Mouse (Mus musculus) hindbrain, postnatal 0 days (tissue): ENCODE data around the gene Klrd1. TPM values are rescaled to one million over a fixed set of nuclear protein-coding genes. Genes with fewer than 3 reads are reported as not detected.
"Not testable (repeated sequence)": the region's sequence is repeated elsewhere in the genome, so short reads cannot be mapped to it uniquely, and the experiment has no call there.

Experiments
- ATAC-seq: fragments of 200-750 bp; cut with Nextera tagmentation; 2 replicates; pipeline ENCODE4 v1.8.0; 2017; ENCODE audit warnings: mild to moderate bottlenecking, moderate TSS enrichment, moderate library complexity
- DNase-seq: peaks from one replicate; pipeline ENCODE4 v3.0.0-alpha.2; 2015; ENCODE audit warnings: low spot score
- H3K27ac ChIP-seq: fragments of 300-500 bp; sonication (generic); 2 replicates; pipeline ENCODE4 v1.5.1; 2014; ENCODE audit warnings: mild to moderate bottlenecking
- H3K27me3 ChIP-seq: fragments of 300-500 bp; sonication (generic); 2 replicates; pipeline ENCODE4 v1.6.1; 2014; ENCODE audit warnings: low read length, mixed read lengths; ENCODE audit not compliant: insufficient read depth
- H3K36me3 ChIP-seq: fragments of 300-500 bp; sonication (generic); 2 replicates; pipeline ENCODE4 v1.6.1; 2014; ENCODE audit warnings: low read length, mixed read lengths; ENCODE audit not compliant: insufficient read depth
- H3K4me1 ChIP-seq: fragments of 300-500 bp; sonication (generic); 2 replicates; pipeline ENCODE4 v1.6.1; 2014; ENCODE audit warnings: antibody characterized with exemption, low read length, mixed read lengths; ENCODE audit not compliant: insufficient read depth
- H3K4me2 ChIP-seq: fragments of 300-500 bp; sonication (generic); 2 replicates; pipeline ENCODE4 v1.6.1; 2014; ENCODE audit warnings: low read depth, mild to moderate bottlenecking, low read length, moderate library complexity, mixed read lengths
- H3K4me3 ChIP-seq: fragments of 300-500 bp; sonication (generic); 2 replicates; pipeline ENCODE4 v1.5.1; 2014; ENCODE audit warnings: low read length
- H3K9ac ChIP-seq: fragments of 300-500 bp; sonication (generic); replicated peaks from 2 replicates; pipeline ENCODE4 v1.6.1; 2014; ENCODE audit warnings: mild to moderate bottlenecking, low read length, moderate library complexity, mixed read lengths
- H3K9me3 ChIP-seq: fragments of 300-500 bp; sonication (generic); 2 replicates; pipeline ENCODE4 v1.6.1; 2016; ENCODE audit warnings: low read length, mixed read lengths
- CTCF ChIP-seq: IDR thresholded peaks from 2 replicates; pipeline ENCODE4 v1.5.1; 2016; ENCODE audit warnings: antibody characterized with exemption, control low read depth, low read depth
- WGBS: fragments of 180-500 bp; shearing (Covaris S2); extraction: QIAGEN DNeasy Blood & Tissue Kit; methylation state at CpG from one replicate; pipeline ENCODE4 v1.1.7; 2014; 5-methylcytosine and 5-hydroxymethylcytosine counted together
- polyA plus RNA-seq: library from polyadenylated mRNA; unstranded; fragments of >200 nt; fragmentation: Nextera tagmentation; extraction: Ambion mirVana; gene quantifications from 2 replicates; pipeline ENCODE4 v1.2.1, GENCODE M21; 2015
- total RNA-seq: library from RNA; depleted of rRNA; stranded (reverse); fragments of >200 nt; gene quantifications from 2 replicates; pipeline ENCODE4 v1.2.3, GENCODE M21; 2014; rRNA removed

Gene Klrd1
- total and polyA plus RNA-seq, 2 experiments from 2014 or later: not detected

- H3K9ac ChIP-seq: no peak overlapping the region
- DNase-seq (no peak), ATAC-seq (no peak)
- H3K36me3 ChIP-seq: no peaks in the 10 kb centered on the region
- WGBS: 79% methylated on average over 4 of the region's 4 CpGs
- H3K27ac ChIP-seq: no peak overlapping the region
- no peak for TF ChIP-seq CTCF
- H3K27me3 ChIP-seq: no peaks in the 10 kb centered on the region
- no peaks in the 10 kb centered on the region for H3K9me3 ChIP-seq
- no peak overlapping the region for H3K4me2 ChIP-seq
- H3K4me3 ChIP-seq: no peak overlapping the region
- no peaks in the 10 kb centered on the region for H3K4me1 ChIP-seq
These were observed 9.7 kb upstream of the Klrd1 start for GRCm38 (mm10) chr6:129581896-129582295.

DNA sequence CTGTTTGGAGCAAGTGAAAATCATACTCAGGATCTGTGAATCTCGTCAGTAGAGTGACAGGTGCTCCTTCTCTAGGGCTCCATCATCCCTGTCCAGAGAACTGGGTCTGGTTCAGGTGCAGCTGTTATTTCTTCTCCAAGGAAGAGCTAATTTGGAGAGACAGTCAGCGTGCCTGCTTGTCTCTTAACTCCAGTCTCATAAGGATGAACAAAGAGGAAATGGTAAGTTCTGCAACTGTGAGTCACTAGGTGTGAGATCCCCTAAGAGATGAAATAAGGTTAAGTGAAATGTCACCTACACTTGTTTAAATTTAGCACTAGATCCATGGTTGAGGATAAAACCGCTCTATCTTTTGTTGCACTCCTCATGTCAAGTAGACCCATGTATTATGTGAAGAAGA is 8.6 kb upstream of the Klrd1 start:
- no peaks in the 10 kb centered on the region for H3K27me3 ChIP-seq
- H3K4me1 ChIP-seq: no peaks in the 10 kb centered on the region
- WGBS: 77% methylated on average over 3 of the region's 3 CpGs
- H3K9ac ChIP-seq: no peak overlapping the region
- H3K36me3 ChIP-seq: no peaks in the 10 kb centered on the region
- ATAC-seq (no peak), DNase-seq (no peak)
- no peak overlapping the region for H3K27ac ChIP-seq
- H3K4me2 ChIP-seq: no peak overlapping the region
- no peak overlapping the region for H3K4me3 ChIP-seq
- no peaks in the 10 kb centered on the region for H3K9me3 ChIP-seq
- no peak for TF ChIP-seq CTCF

- Histone ChIP-seq H3K27ac (no peak overlapping the region), H3K9me3 (no peaks in the 10 kb centered on the region), H3K27me3 (no peaks in the 10 kb centered on the region), H3K4me1 (no peaks in the 10 kb centered on the region), H3K4me3 (no peak overlapping the region), H3K9ac (no peak overlapping the region), H3K4me2 (no peak overlapping the region), H3K36me3 (no peaks in the 10 kb centered on the region)
- TF ChIP-seq CTCF: no peak
- ATAC-seq (no peak), DNase-seq (no peak)
These were observed 16.8 kb downstream of the Klrd1 start for GRCm38 (mm10) chr6:129608372-129608771.

DNA sequence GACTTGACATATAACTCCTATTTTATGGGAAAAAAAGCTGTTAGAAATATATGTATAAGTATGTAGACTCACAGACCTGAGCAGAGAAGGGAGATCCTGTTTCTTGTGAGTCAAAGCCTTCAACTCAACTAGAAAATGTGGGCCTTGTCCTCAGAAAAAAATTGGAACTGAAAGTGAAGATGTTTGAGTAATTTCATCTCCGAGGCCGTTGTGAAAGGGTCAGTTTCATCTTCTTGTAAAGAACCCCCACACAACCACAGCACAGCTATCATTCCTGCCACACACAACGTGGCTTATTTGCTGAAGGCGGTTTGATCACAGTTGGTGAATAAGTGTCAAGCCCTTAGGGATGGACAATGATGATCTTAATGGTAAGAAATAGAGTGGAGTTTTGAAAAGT is 32.2 kb downstream of the Klrd1 start, which contains the start of gene Klrk1:
TSS of gene Klrk1 (minus strand) at position 130 of the 400 bp plus-strand sequence.
- DNase-seq (no peak), ATAC-seq (no peak)
- 83% methylated on average over 4 of the region's 4 CpGs for WGBS

GRCm38 (mm10) chr6:129631046-129631445 is 39.5 kb downstream of the Klrd1 start:
- not testable (repeated sequence) for H3K36me3 ChIP-seq, H3K27me3 ChIP-seq, H3K4me2 ChIP-seq, H3K4me1 ChIP-seq, H3K9me3 ChIP-seq, H3K9ac ChIP-seq, H3K27ac ChIP-seq, ATAC-seq, H3K4me3 ChIP-seq, DNase-seq
- 87% methylated on average over 2 of the region's 2 CpGs for WGBS

More for the DNA sequence above, 32.2 kb downstream of the Klrd1 start, which contains the start of gene Klrk1:
- Histone ChIP-seq H3K36me3 (no peaks in the 10 kb centered on the region), H3K4me2 (no peak within 1 kb of the TSS), H3K9me3 (no peaks in the 10 kb centered on the region), H3K27me3 (no peaks in the 10 kb centered on the region), H3K27ac (no peak within 1 kb of the TSS), H3K4me1 (no peaks in the 10 kb centered on the region), H3K4me3 (no peak within 1 kb of the TSS), H3K9ac (no peak within 1 kb of the TSS)
- TF ChIP-seq CTCF: no peak

DNA sequence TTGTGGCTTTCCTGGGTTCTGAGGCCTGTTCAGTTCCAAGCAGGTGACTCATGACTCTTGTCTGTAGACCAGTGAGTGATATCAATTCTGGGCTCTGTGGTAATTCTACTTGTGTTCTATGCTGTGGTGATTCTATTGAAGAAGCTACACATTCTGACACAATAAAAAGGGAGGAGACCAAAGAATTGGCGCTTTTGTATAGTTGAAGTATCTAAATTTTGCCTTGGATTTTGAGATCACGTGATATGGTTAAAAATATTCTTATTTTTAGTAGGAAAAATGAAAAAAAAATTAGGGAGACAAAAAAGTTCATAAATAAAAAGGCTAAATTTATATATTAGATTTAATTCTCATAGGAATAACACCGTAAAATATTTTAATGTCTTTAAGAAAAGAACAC is 51.7 kb downstream of the Klrd1 start, which contains the start of gene Klrc3:
TSS of gene Klrc3 (minus strand) at position 101 of the 400 bp plus-strand sequence.
- not testable (repeated sequence) for H3K4me2 ChIP-seq, H3K4me3 ChIP-seq, H3K27ac ChIP-seq, H3K9ac ChIP-seq, ATAC-seq, H3K27me3 ChIP-seq, H3K36me3 ChIP-seq, H3K4me1 ChIP-seq, DNase-seq, H3K9me3 ChIP-seq
- 80% methylated on average over 3 of the region's 3 CpGs for whole genome bisulfite sequencing

- not testable (repeated sequence) for DNase-seq, H3K27me3 ChIP-seq, H3K27ac ChIP-seq, H3K4me1 ChIP-seq, ATAC-seq, H3K4me3 ChIP-seq, H3K4me2 ChIP-seq, H3K9me3 ChIP-seq, H3K9ac ChIP-seq, H3K36me3 ChIP-seq
- 90% methylated on average over 2 of the region's 3 CpGs for WGBS
These were observed 52.5 kb downstream of the Klrd1 start for GRCm38 (mm10) chr6:129644054-129644453.

Other genes starting within 250 kb of the Klrd1 start
- not detected in 2 replicates for gene Clec12a, start 249.1 kb upstream of the Klrd1 start, total RNA-seq
- 0.33 and 0.52 TPM in 2 replicates for gene Clec12a, start 249.1 kb upstream of the Klrd1 start, polyA plus RNA-seq
- gene Clec12b, start 205.9 kb upstream of the Klrd1 start, total RNA-seq: 0.29 and 0.42 TPM in 2 replicates
- gene Clec12b, start 205.9 kb upstream of the Klrd1 start, polyA plus RNA-seq: 0.49 TPM in 2 replicates
- under 0.01 TPM in 1 of 2 replicates, not detected in the other for gene Clec1b, start 194.5 kb upstream of the Klrd1 start, total RNA-seq
- 0.38 and 0.47 TPM in 2 replicates for gene Clec1b, start 194.5 kb upstream of the Klrd1 start, polyA plus RNA-seq
- not detected in 2 replicates for gene Clec9a, start 182.9 kb upstream of the Klrd1 start, total RNA-seq
- 0.04 and 0.14 TPM in 2 replicates for gene Clec9a, start 182.9 kb upstream of the Klrd1 start, polyA plus RNA-seq
- 0.86 and 5.2 TPM in 2 replicates for gene Clec1a, start 139.8 kb upstream of the Klrd1 start, total RNA-seq
- gene Clec1a, start 139.8 kb upstream of the Klrd1 start, polyA plus RNA-seq: 2.4 and 3.4 TPM in 2 replicates
- not detected in 2 replicates for gene Olr1, start 84.6 kb upstream of the Klrd1 start, total RNA-seq
- 0.09 TPM in 1 of 2 replicates, not detected in the other for gene Olr1, start 84.6 kb upstream of the Klrd1 start, polyA plus RNA-seq
- gene Tmem52b, start 79.2 kb upstream of the Klrd1 start, total RNA-seq: 0.05 TPM in 1 of 2 replicates, not detected in the other
- gene Tmem52b, start 79.2 kb upstream of the Klrd1 start, polyA plus RNA-seq: not detected in 2 replicates
- 272 and 286 TPM in 2 replicates for gene Gabarapl1, start 58.6 kb upstream of the Klrd1 start, total RNA-seq
- 272 and 274 TPM in 2 replicates for gene Gabarapl1, start 58.6 kb upstream of the Klrd1 start, polyA plus RNA-seq
- not detected in 2 replicates for gene Klre1, start 13.9 kb upstream of the Klrd1 start, total RNA-seq
- 0.21 TPM in 1 of 2 replicates, not detected in the other for gene Klre1, start 13.9 kb upstream of the Klrd1 start, polyA plus RNA-seq
- gene Klrk1, start 32.1 kb downstream of the Klrd1 start, total RNA-seq: not detected in 2 replicates
- 0.05 and 0.13 TPM in 2 replicates for gene Klrk1, start 32.1 kb downstream of the Klrd1 start, polyA plus RNA-seq
- gene Klrc3, start 51.6 kb downstream of the Klrd1 start, total RNA-seq: not detected in 2 replicates
- gene Klrc3, start 51.6 kb downstream of the Klrd1 start, polyA plus RNA-seq: not detected in 2 replicates
- gene Klrc2, start 68.9 kb downstream of the Klrd1 start, total RNA-seq: not detected in 2 replicates
- gene Klrc2, start 68.9 kb downstream of the Klrd1 start, polyA plus RNA-seq: not detected in 2 replicates
- gene Klrc1, start 87.2 kb downstream of the Klrd1 start, total RNA-seq: not detected in 2 replicates
- not detected in 2 replicates for gene Klrc1, start 87.2 kb downstream of the Klrd1 start, polyA plus RNA-seq
- gene Klri1, start 125.3 kb downstream of the Klrd1 start, total RNA-seq: 1.1 TPM in 1 of 2 replicates, not detected in the other
- gene Klri1, start 125.3 kb downstream of the Klrd1 start, polyA plus RNA-seq: 0.35 and 0.44 TPM in 2 replicates
- not detected in 2 replicates for gene Klri2, start 148.7 kb downstream of the Klrd1 start, total RNA-seq
- gene Klri2, start 148.7 kb downstream of the Klrd1 start, polyA plus RNA-seq: not detected in 2 replicates
- not detected in 2 replicates for gene Gm156, start 192.5 kb downstream of the Klrd1 start, total RNA-seq
- gene Gm156, start 192.5 kb downstream of the Klrd1 start, polyA plus RNA-seq: not detected in 2 replicates